Mouse (Mus musculus) heart, postnatal 0 days (tissue): ENCODE results near the gene Dpm3. TPM values are rescaled to one million over a fixed set of nuclear protein-coding genes. Genes with fewer than 3 reads are reported as not detected.

Experiments
- ATAC-seq: fragments of 200-750 bp; cut with Nextera tagmentation; 2 replicates; pipeline ENCODE4 v1.8.0; 2017; ENCODE audit warnings: low read depth, moderate number of reproducible peaks, moderate library complexity; ENCODE audit not compliant: insufficient read depth
- DNase-seq: peaks from one replicate; pipeline ENCODE4 v3.0.0-alpha.2; 2016; ENCODE audit warnings: low spot score
- H3K27ac ChIP-seq: fragments of 300-500 bp; sonication (generic); 2 replicates; pipeline ENCODE4 v1.5.1; 2014; ENCODE audit warnings: low read depth, mild to moderate bottlenecking
- H3K27me3 ChIP-seq: fragments of 300-500 bp; sonication (generic); 2 replicates; pipeline ENCODE4 v1.6.1; 2014; ENCODE audit warnings: low read length, mixed read lengths; ENCODE audit not compliant: control insufficient read depth, insufficient read depth
- H3K36me3 ChIP-seq: fragments of 300-500 bp; sonication (generic); replicated peaks from 2 replicates; pipeline ENCODE4 v1.6.1; 2014; ENCODE audit warnings: low read length, mixed read lengths; ENCODE audit not compliant: control insufficient read depth, insufficient read depth
- H3K4me1 ChIP-seq: fragments of 300-500 bp; sonication (generic); 2 replicates; pipeline ENCODE4 v1.6.1; 2014; ENCODE audit warnings: antibody characterized with exemption; ENCODE audit not compliant: control insufficient read depth, insufficient read depth
- H3K4me2 ChIP-seq: fragments of 300-500 bp; sonication (generic); 2 replicates; pipeline ENCODE4 v1.6.1; 2014; ENCODE audit warnings: low read depth, mild to moderate bottlenecking, low read length, moderate library complexity
- H3K4me3 ChIP-seq: fragments of 300-500 bp; sonication (generic); 2 replicates; pipeline ENCODE4 v1.5.1; 2014; ENCODE audit warnings: low read depth, low read length
- H3K9ac ChIP-seq: fragments of 300-500 bp; sonication (generic); replicated peaks from 2 replicates; pipeline ENCODE4 v1.6.1; 2014; ENCODE audit warnings: low read depth, low read length, mixed read lengths
- H3K9me3 ChIP-seq: fragments of 300-500 bp; sonication (generic); replicated peaks from 2 replicates; pipeline ENCODE4 v1.6.1; 2016; ENCODE audit warnings: low read length; ENCODE audit not compliant: control insufficient read depth
- CTCF ChIP-seq: IDR thresholded peaks from 2 replicates; pipeline ENCODE4 v1.5.1; 2016; ENCODE audit warnings: antibody characterized with exemption, control low read depth, low read depth
- EP300 ChIP-seq: IDR thresholded peaks from 2 replicates; pipeline ENCODE4 v1.6.1; 2016; ENCODE audit warnings: antibody characterized with exemption, low read depth
- WGBS: fragments of 180-500 bp; shearing (Covaris S2); extraction: QIAGEN DNeasy Blood & Tissue Kit; methylation state at CpG from one replicate; pipeline ENCODE4 v1.1.7; 2014; 5-methylcytosine and 5-hydroxymethylcytosine counted together
- polyA plus RNA-seq: library from polyadenylated mRNA; unstranded; fragments of >200 nt; fragmentation: Nextera tagmentation; extraction: Ambion mirVana; gene quantifications from 2 replicates; pipeline ENCODE4 v1.2.1, GENCODE M21; 2015
- total RNA-seq: library from RNA; depleted of rRNA; stranded (reverse); fragments of >200 nt; gene quantifications from 2 replicates; pipeline ENCODE4 v1.2.3, GENCODE M21; 2014; ENCODE audit warnings: low replicate concordance

The Dpm3 gene
- total and polyA plus RNA-seq, 2 experiments from 2014 or later: 80.3 to 450 TPM

DNA sequence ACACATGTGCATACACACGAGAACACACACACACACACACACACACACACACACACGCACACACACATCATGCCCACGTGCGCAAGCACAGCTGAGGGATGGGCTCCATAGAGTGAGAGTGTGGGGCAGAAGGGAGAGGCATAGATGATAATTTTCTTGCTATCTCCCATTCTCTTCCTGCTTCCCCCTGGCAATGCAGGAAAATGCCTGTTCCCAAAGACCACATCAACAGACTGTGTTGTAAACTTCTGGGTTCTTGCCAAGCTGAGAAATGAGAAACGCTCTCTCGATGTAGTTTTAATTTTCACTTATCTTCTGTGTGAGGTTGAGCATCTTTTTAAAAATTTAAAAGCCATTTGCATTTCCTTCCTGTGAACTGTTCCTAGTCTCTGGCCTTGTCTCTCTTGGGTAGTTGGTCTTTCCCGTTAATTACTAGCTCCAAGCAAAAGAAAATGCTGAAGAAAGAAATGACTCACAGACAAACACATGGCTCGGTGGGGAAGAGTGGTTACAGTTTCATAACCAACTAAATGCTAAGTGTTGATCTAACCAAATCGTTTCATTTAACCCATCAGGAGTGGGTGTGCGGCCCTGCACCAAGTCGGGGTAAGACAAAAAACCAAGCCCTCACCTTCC, 37.7 kb downstream of the Dpm3 start:
- 64% methylated on average over 11 of the region's 11 CpGs for WGBS
- DNase-seq (no peak), ATAC-seq (no peak)
- no peaks in the 10 kb centered on the region for H3K27me3 ChIP-seq
- no peak overlapping the region for H3K4me3 ChIP-seq
- H3K4me1 ChIP-seq: peaks cover 6% of the 10 kb centered on the region; the same call in 1 of the 2 replicates
- no peak overlapping the region for H3K27ac ChIP-seq
- H3K36me3 ChIP-seq: no peaks in the 10 kb centered on the region
- TF ChIP-seq CTCF: no peak
- no peak for TF ChIP-seq EP300
- H3K4me2 ChIP-seq: no peak overlapping the region
- no peaks in the 10 kb centered on the region for H3K9me3 ChIP-seq
- no peak overlapping the region for H3K9ac ChIP-seq

DNA sequence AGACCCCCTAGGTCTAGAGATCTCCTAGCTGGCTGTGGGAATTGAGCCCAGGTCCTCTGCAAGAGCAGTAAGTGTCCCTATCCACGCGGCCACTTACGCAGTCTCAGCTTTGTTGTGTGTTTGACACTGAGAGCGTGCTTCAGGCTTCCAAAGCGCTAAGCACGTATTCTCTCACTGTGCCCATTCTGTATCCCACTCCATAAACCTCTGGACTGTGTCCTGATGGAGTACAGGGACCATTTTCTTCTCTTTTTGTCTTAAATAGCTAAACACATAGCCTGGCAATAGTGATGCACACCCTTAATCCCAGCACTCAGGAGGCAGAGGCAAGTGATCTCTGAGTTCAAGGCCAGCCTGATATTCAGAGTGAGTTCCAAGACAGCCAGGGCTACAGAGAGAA, 39.8 kb downstream of the Dpm3 start:
- no peak overlapping the region for H3K4me2 ChIP-seq
- TF ChIP-seq EP300 (no peak), CTCF (no peak)
- H3K27me3 ChIP-seq: no peaks in the 10 kb centered on the region
- H3K4me1 ChIP-seq: peaks cover 6% of the 10 kb centered on the region; the same call in 1 of the 2 replicates
- H3K36me3 ChIP-seq: no peaks in the 10 kb centered on the region
- no peak for ATAC-seq
- no peak overlapping the region for H3K4me3 ChIP-seq
- DNase-seq: no peak
- H3K9ac ChIP-seq: no peak overlapping the region
- no peaks in the 10 kb centered on the region for H3K9me3 ChIP-seq
- 83% methylated on average over 6 of the region's 6 CpGs for WGBS
- H3K27ac ChIP-seq: no peak overlapping the region

GRCm38 (mm10) chr3:89299499-89299898, 40.3 kb downstream of the Dpm3 start:
- Histone ChIP-seq H3K27me3 (no peaks in the 10 kb centered on the region), H3K4me2 (peak overlapping the region; percentile 64), H3K4me1 (peaks cover 6% of the 10 kb centered on the region; the same call in 1 of the 2 replicates), H3K9ac (peak overlapping the region; percentile 37; the same call in 1 of the 2 replicates), H3K27ac (no peak overlapping the region), H3K9me3 (no peaks in the 10 kb centered on the region), H3K36me3 (no peaks in the 10 kb centered on the region), H3K4me3 (peak overlapping the region; percentile 36)
- WGBS: 3% methylated on average over 14 of the region's 14 CpGs
- 0 out of 2 replicates have a peak, but pooled peaks have one; percentile 3 for TF ChIP-seq CTCF
- TF ChIP-seq EP300: no peak
- DNase-seq (no peak), ATAC-seq (no peak; the same call in 1 of the 2 replicates)

- TF ChIP-seq CTCF: no peak
- TF ChIP-seq EP300: no peak
- Histone ChIP-seq H3K36me3 (no peaks in the 10 kb centered on the region), H3K9ac (no peak overlapping the region; the same call in 1 of the 2 replicates), H3K9me3 (no peaks in the 10 kb centered on the region), H3K4me1 (peaks cover 6% of the 10 kb centered on the region; the same call in 1 of the 2 replicates), H3K27me3 (no peaks in the 10 kb centered on the region), H3K27ac (no peak overlapping the region), H3K4me3 (peak overlapping the region; percentile 36), H3K4me2 (peak overlapping the region; percentile 64)
- DNase-seq (no peak), ATAC-seq (no peak)
- 41% methylated on average over 1 of the region's 1 CpGs for WGBS
Observed at GRCm38 (mm10) chr3:89300071-89300470, 40.9 kb downstream of the Dpm3 start.

DNA sequence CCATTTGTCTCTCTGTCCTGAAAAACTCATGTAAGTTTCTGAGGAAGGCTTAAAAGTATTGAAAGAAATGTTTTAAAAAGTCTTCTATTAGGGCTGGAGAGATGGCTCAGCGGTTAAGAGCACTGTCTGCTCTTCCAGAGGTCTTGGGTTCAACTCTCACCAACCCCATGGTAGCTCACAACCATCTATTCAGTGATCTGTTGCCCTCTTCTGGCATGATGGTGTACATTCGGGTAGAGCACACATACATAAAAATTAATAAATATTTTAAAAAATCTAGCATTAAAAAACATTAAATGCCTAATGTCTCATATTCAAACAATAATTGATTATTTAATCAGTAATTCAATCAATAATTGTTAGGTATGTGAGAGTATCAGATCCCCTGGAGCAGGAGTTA, 41.4 kb downstream of the Dpm3 start:
- Histone ChIP-seq H3K9ac (no peak overlapping the region), H3K9me3 (no peaks in the 10 kb centered on the region), H3K4me3 (no peak overlapping the region), H3K4me2 (no peak overlapping the region), H3K27me3 (no peaks in the 10 kb centered on the region), H3K4me1 (peaks cover 6% of the 10 kb centered on the region; the same call in 1 of the 2 replicates), H3K36me3 (no peaks in the 10 kb centered on the region), H3K27ac (no peak overlapping the region)
- 63% methylated on average over 2 of the region's 2 CpGs for WGBS
- no peak for TF ChIP-seq EP300
- peak; percentile 18; the same call in 1 of the 2 replicates for TF ChIP-seq CTCF
- ATAC-seq (no peak), DNase-seq (no peak)
